In the genomic region with DNA sequence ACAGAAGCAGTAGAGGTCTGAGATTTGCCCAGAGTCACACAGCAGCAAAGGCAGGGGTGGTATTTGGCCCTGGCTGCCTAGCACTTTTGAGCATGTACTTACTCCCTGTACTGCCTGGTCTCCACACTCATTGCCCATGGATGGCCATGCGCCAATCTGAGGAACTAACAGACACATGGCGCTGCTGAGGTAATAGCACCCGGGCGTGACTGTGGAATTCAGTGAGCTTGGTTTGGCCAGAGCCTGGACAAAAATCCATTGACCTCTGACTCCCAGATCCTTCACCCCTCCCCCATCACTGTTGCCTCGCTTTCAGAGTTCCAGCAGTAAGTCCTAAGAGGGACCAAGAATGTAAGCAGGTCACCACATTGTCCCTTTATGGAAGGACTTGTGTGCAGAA, we compare ENCODE assay signal across 12 mouse cellular contexts.
DNase-seq lines count a peak whose midpoint lies in the region; ATAC-seq lines count a peak whose summit lies in the region.
"Had no signal": no experiment of that assay in that cellular context is flagged by ENCODE, and none has a peak within 500 bp of the region (broad histone marks: within the 10 kb centered on the region; RNA-seq: fewer than 3 reads in every experiment).

No protein-coding gene starts in this region.

- H3K27me3 ChIP-seq in heart, embryonic 12.5 days (replicated peaks), result peaks cover 42% of the 10 kb centered on the region
- H3K27me3 ChIP-seq: intestine, embryonic 15.5 days; liver, embryonic 15.5 days had no signal

- no peak overlapping the region for H3K27ac ChIP-seq in heart, embryonic 12.5 days (ENCODE audit: poor library complexity, severe bottlenecking)
- H3K27ac ChIP-seq: intestine, embryonic 15.5 days; liver, embryonic 15.5 days; neural tube, embryonic 12.5 days had no signal

- no peak overlapping the region for H3K4me2 ChIP-seq in heart, embryonic 12.5 days
- H3K4me2 ChIP-seq: intestine, embryonic 15.5 days; liver, embryonic 15.5 days; neural tube, embryonic 12.5 days had no signal

- H3K4me3 ChIP-seq in heart, embryonic 12.5 days, result no peak overlapping the region
- H3K4me3 ChIP-seq: intestine, embryonic 15.5 days; liver, embryonic 15.5 days; neural tube, embryonic 12.5 days had no signal

- H3K9me3 ChIP-seq in heart, embryonic 12.5 days (replicated peaks), result no peaks in the 10 kb centered on the region
- H3K9me3 ChIP-seq: intestine, embryonic 15.5 days; liver, embryonic 15.5 days; neural tube, embryonic 12.5 days had no signal

- no peaks in the 10 kb centered on the region for H3K36me3 ChIP-seq in heart, embryonic 12.5 days
- H3K36me3 ChIP-seq: intestine, embryonic 15.5 days; liver, embryonic 15.5 days; neural tube, embryonic 12.5 days had no signal

- H3K4me1 ChIP-seq in heart, embryonic 12.5 days (replicated peaks), result peaks cover 4% of the 10 kb centered on the region; the same call in 1 of the 2 replicates
- H3K4me1 ChIP-seq: intestine, embryonic 15.5 days; liver, embryonic 15.5 days had no signal

- DNase-seq in cerebellum, postnatal 36 days, result peak; percentile 53 to 55
- no peak for DNase-seq in cerebellum, adult 8-10 months
- peak; percentile 17 for DNase-seq in lung, postnatal 10 days
- DNase-seq in lung, postnatal 14 days, result no peak
- DNase-seq in embryo, embryonic 9.5 days (ENCODE audit: extremely low spot score), result peak; percentile 29
- DNase-seq in frontal cortex, postnatal 14 days (ENCODE audit: low spot score in 2 of 2), result no peak
- DNase-seq: adrenal gland, adult 2 months; thymus, postnatal 4 days had no signal

- 70% methylated on average over 5 of the region's 5 CpGs for WGBS in heart, embryonic 12.5 days

- no peak for ATAC-seq in heart, embryonic 12.5 days (ENCODE audit: insufficient number of reproducible peaks, low FRiP score)
- ATAC-seq: intestine, embryonic 15.5 days had no signal

- no peak overlapping the region for H3K9ac ChIP-seq in heart, embryonic 12.5 days
- H3K9ac ChIP-seq: intestine, embryonic 15.5 days; liver, embryonic 15.5 days; neural tube, embryonic 12.5 days had no signal

Comparison
In these comparisons a context has a peak if more than half of its experiments do, and no peak if none do; other contexts are left out.
1. DNase-seq: peak in cerebellum, postnatal 36 days (2 of 2), lung, postnatal 10 days (single experiment) and embryo, embryonic 9.5 days (single experiment); none in cerebellum, adult 8-10 months (single experiment), lung, postnatal 14 days (single experiment) and frontal cortex, postnatal 14 days (0 of 2).